Mouse (Mus musculus) liver, adult 2 months (tissue): ENCODE results near the gene G530012D18Rik. TPM values are rescaled to one million over a fixed set of nuclear protein-coding genes. Genes with fewer than 3 reads are reported as not detected.
"Not testable (repeated sequence)": the region's sequence is repeated elsewhere in the genome, so short reads cannot be mapped to it uniquely, and the experiment has no call there.

ENCODE experiments used
- DNase-seq: peaks from one replicate; pipeline ENCODE4 v3.0.0-alpha.2; 2011; ENCODE audit warnings: low read depth, low spot score; ENCODE audit errors: extremely low read depth
- H3K27ac ChIP-seq: fragments of 200-500 bp; replicated peaks from 2 replicates; pipeline ENCODE4 v1.5.1; 2012; ENCODE audit warnings: low read depth, mild to moderate bottlenecking, control low read depth, inconsistent platforms, low read length; ENCODE audit not compliant: insufficient read depth
- H3K27me3 ChIP-seq: fragments of 200-500 bp; 2 replicates; pipeline ENCODE4 v1.6.1; 2012; ENCODE audit warnings: mild to moderate bottlenecking, moderate library complexity, low read length, inconsistent platforms; ENCODE audit not compliant: control insufficient read depth, insufficient read depth
- H3K36me3 ChIP-seq: fragments of 200-500 bp; 2 replicates; pipeline ENCODE4 v1.6.1; 2012; ENCODE audit warnings: low read length, inconsistent platforms; ENCODE audit not compliant: control insufficient read depth, insufficient read depth
- H3K4me1 ChIP-seq: fragments of 200-500 bp; 2 replicates; pipeline ENCODE4 v1.6.1; 2011; ENCODE audit warnings: low read length; ENCODE audit not compliant: control insufficient read depth, insufficient read depth
- H3K4me3 ChIP-seq: fragments of 200-500 bp; 2 replicates; pipeline ENCODE4 v1.5.1; 2011; ENCODE audit warnings: low read depth, mild to moderate bottlenecking, control low read depth, low read length, moderate library complexity; ENCODE audit not compliant: insufficient read depth
- H3K79me2 ChIP-seq: fragments of 200-500 bp; 2 replicates; pipeline ENCODE4 v1.6.1; 2012; ENCODE audit warnings: inconsistent platforms, mild to moderate bottlenecking, low read length, moderate library complexity; ENCODE audit not compliant: control insufficient read depth, insufficient read depth
- H3K9ac ChIP-seq: fragments of 200-500 bp; 2 replicates; pipeline ENCODE4 v1.6.1; 2012; ENCODE audit warnings: low read depth, mild to moderate bottlenecking, control low read depth, inconsistent platforms, low read length
- WGBS: fragments of 180-500 bp; shearing (Covaris S2); methylation state at CpG from one replicate; pipeline ENCODE4 v1.1.7; 2018; 5-methylcytosine and 5-hydroxymethylcytosine counted together
- polyA plus RNA-seq: library from polyadenylated mRNA; depleted of rRNA; stranded (reverse); fragments of >200 nt; gene quantifications from 2 replicates; pipeline ENCODE4 v1.2.3, GENCODE M21; 2012; rRNA removed
- total RNA-seq: library from RNA; depleted of rRNA; stranded (reverse); fragments of >200 nt; gene quantifications from 2 replicates; pipeline ENCODE4 v1.2.3, GENCODE M21; 2014; rRNA removed

Gene G530012D18Rik
- total RNA-seq = not detected in 2 replicates
- polyA plus RNA-seq = not detected in 2 replicates

DNA sequence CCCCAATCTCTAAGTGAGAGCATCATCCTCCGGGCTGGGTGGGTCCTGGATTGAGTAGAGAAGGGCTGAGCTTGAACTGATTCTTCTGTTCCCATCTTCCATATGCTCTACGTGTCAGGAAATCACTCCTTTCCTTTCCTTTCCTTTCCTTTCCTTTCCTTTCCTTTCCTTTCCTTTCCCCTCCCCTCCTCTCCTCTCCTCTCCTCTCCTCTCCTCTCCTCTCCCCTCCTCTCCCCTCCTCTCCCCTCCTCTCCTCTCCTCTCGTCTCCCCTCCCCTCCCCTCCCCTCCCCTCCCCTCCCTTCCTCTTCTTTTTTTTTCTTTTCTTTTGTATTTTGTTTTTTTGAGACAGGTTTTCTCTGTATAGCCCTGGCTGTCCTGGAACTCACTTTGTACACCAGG, at the start of gene G530012D18Rik:
TSS of gene G530012D18Rik (plus strand) at position 301 of the 400 bp plus-strand sequence.
- H3K36me3 ChIP-seq, H3K27ac ChIP-seq, H3K9ac ChIP-seq, H3K27me3 ChIP-seq, H3K79me2 ChIP-seq, DNase-seq, H3K4me3 ChIP-seq, H3K4me1 ChIP-seq: not testable (repeated sequence)
- WGBS = 67% methylated on average over 2 of the region's 3 CpGs

DNA sequence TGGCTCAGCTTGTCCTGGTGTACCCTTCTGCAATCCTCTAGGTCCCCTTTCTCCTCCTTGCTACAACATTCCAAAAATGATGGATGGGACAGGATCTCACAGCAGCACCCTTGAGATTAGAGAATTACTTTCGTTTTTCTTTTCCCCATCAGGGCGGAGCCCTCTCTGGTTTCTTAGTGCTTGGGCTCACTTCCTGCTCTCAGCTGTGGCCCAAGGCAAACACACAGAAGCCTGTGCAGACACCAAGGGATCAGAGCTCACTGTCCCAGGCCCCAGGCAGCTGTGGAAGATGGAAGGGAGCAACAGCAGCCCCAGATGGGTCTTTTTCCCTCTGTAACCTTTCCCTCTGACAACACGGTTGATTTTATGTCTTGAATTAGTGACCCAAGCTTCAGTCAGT, 49.1 kb upstream of the G530012D18Rik start:
- H3K79me2 ChIP-seq, H3K27me3 ChIP-seq, H3K4me1 ChIP-seq, H3K4me3 ChIP-seq, H3K27ac ChIP-seq, DNase-seq, H3K36me3 ChIP-seq, H3K9ac ChIP-seq: not testable (repeated sequence)
- 53% methylated on average over 3 of the region's 3 CpGs for WGBS

DNA sequence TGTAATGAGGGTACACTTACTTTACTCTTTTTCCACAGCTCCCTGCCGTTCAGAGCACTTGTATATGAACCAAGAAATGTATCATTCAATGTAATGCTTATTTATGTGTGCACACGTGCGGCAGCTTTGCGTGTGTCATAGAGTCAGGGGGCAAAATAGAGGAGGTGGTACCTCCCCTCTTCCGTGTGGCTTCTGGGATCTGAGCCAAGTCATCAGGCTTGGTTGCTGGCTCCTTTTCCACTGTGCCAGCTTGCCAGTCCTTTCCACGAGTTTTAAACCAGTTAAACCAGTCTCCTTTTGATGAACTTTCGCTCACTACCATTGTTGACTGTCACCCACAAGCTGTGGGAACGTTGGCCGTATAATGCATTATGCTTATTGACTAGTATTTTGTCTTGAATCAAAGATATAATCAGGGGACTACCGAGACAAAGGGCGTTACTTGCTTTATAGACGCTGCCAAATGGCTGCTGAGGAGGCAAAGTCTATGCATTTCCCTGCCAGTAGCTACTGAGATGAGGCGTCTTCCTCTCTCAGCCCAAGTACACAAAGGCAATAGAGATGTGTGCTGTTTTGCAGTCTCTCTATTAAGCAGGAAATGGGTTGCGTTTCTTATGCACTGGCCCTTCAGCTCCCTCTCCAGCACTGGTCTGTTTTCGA, 46.9 kb upstream of the G530012D18Rik start:
- DNase-seq, H3K4me3 ChIP-seq, H3K9ac ChIP-seq, H3K27ac ChIP-seq, H3K4me1 ChIP-seq, H3K79me2 ChIP-seq, H3K27me3 ChIP-seq, H3K36me3 ChIP-seq: not testable (repeated sequence)
- 77% methylated on average over 13 of the region's 15 CpGs for WGBS

DNA sequence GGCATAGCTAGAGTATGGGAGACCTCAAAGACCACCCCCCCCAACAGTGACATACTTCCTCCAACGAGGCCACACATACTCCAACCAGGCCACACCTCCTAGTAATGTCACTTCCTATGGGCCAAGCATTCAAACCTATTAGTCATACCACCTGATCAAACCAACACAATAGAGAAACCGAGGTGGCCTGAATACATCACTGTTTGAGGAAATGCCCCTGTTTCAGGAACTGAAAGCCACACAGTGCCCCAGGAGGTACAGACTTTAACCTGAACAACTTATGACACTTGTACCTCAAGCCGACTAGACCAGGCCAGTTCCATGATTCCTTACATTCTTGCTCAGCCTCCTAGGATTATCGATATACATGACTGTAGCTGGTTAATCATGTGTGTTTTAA, 31.7 kb upstream of the G530012D18Rik start:
- 77% methylated on average over 4 of the region's 4 CpGs for WGBS
- not testable (repeated sequence) for H3K4me1 ChIP-seq, H3K36me3 ChIP-seq, H3K4me3 ChIP-seq, H3K79me2 ChIP-seq, H3K27ac ChIP-seq, DNase-seq, H3K27me3 ChIP-seq, H3K9ac ChIP-seq

DNA sequence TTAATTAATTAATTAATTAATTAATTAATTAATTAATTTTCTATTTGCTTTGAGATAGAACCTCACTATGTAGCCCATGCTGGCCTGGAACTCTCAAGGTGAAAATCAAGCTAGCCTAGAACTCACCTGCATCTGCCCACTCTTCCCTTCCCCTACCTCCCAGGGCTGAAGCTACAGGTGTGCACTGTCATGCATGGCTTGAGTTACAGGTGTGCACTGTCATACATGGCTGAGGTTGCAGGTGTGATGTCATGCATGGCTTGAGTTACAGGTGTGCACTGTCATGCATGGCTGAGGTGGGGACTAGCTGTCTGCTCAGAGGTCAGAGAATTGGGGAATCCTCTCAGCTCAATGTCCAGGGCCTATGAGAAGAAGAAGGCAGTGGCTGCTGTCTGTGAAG, 29.0 kb upstream of the G530012D18Rik start:
- not testable (repeated sequence) for DNase-seq, H3K79me2 ChIP-seq, H3K27me3 ChIP-seq, H3K36me3 ChIP-seq, H3K9ac ChIP-seq, H3K4me1 ChIP-seq, H3K4me3 ChIP-seq, H3K27ac ChIP-seq

DNA sequence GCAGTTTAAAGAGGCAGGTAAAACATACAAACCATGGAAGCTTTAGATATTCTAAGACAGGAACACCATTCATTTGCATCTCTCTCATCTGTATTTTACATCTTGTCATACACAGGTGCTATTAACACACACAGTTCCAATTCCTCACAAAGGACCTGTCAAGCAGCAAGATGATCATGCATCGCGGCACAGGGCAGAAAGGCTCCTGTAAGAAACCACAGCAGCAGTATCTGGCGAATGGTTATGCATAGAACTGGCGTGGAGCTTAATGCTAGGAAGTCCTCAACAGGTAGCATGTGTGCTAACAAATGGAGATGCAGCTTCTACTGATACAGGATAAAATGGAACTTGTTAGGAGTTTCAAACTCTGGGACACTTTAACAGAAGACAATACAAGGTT, 20.2 kb upstream of the G530012D18Rik start:
- not testable (repeated sequence) for H3K4me3 ChIP-seq, H3K9ac ChIP-seq, DNase-seq, H3K27ac ChIP-seq, H3K36me3 ChIP-seq, H3K4me1 ChIP-seq, H3K27me3 ChIP-seq, H3K79me2 ChIP-seq
- WGBS = 76% methylated on average over 4 of the region's 4 CpGs

DNA sequence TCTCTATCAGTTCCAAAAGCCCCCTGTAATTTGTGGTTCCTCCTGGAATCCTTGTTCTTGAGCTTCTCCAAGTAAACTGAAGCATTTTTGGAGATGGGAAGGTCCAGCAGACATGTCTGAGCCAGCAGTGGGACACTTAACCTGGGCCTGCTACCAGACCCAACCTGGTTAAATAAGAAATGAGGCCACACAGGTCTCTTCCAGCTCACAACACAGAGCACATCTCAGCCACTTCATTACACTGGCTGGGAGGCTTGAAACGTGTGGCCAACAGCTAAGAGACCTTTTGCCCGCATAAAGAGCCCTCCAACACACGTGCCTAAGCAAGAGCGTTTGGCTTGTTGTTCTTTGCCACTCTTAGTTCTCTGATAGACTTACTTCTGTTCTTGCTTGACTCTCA, 1.9 kb upstream of the G530012D18Rik start:
- H3K79me2 ChIP-seq, DNase-seq, H3K27ac ChIP-seq, H3K4me3 ChIP-seq, H3K9ac ChIP-seq, H3K27me3 ChIP-seq, H3K36me3 ChIP-seq, H3K4me1 ChIP-seq: not testable (repeated sequence)
- WGBS = 72% methylated on average over 4 of the region's 4 CpGs

DNA sequence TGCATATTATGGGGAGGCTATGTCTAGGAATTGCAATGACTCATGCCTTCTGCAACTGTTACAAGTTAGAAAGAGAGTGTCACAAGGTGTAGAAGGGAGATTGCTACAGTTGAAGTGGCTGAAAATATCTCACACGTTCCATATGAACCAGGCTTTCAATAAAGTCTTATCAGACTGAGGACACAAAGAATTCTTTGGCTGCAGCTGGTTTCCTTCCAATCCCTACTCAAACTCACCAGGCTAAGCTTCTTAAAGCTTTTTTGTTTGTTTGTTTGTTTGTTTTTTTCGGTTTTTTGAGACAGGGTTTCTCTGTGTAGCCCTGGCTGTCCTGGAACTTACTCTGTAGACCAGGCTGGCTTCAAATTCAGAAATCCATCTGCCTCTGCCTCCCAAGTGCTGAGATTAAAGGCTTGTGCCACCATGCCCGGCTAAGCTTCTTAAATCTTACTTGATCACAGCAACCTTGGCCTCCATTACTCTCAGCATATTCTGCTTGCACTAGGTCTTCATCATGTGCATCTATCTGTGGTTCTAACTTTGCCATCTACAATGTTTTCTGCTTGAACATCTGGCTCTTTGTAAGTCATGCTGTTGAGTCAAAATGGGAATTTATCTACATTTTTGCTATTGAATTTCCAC, 3.0 kb downstream of the G530012D18Rik start:
- H3K36me3 ChIP-seq, DNase-seq, H3K27ac ChIP-seq, H3K9ac ChIP-seq, H3K27me3 ChIP-seq, H3K4me1 ChIP-seq, H3K4me3 ChIP-seq, H3K79me2 ChIP-seq: not testable (repeated sequence)
- 53% methylated on average over 3 of the region's 3 CpGs for WGBS
